Mouse (Mus musculus) thymus, adult 2 months (tissue): ENCODE results near the gene Chn2.

Source experiments
- CTCF ChIP-seq: fragments of 200-500 bp; IDR thresholded peaks from 2 replicates; pipeline ENCODE4 v1.5.1; 2012; ENCODE audit warnings: mild to moderate bottlenecking, control low read depth, low read length, moderate library complexity, borderline replicate concordance; ENCODE audit not compliant: control insufficient read depth, poor library complexity, insufficient read depth; ENCODE audit errors: extremely low read depth
- POLR2A ChIP-seq: fragments of 200-500 bp; IDR thresholded peaks from 2 replicates; pipeline ENCODE4 v1.6.1; 2012; ENCODE audit warnings: mild to moderate bottlenecking, low read length, control low read depth, moderate library complexity; ENCODE audit not compliant: control insufficient read depth, poor library complexity, insufficient read depth; ENCODE audit errors: extremely low read depth

GRCm38 (mm10) chr6:54090822-54091221 is 51.5 kb downstream of the Chn2 start:
- TF ChIP-seq POLR2A (no peak), CTCF (no peak)
